Mouse (Mus musculus): ENCODE results near the gene Suox. TPM values are rescaled to one million over a fixed set of nuclear protein-coding genes. Genes with fewer than 3 reads are reported as not detected.

Suox gene
- polyA plus RNA-seq, 1 experiment from 2014 or later = 16.1 TPM

DNA sequence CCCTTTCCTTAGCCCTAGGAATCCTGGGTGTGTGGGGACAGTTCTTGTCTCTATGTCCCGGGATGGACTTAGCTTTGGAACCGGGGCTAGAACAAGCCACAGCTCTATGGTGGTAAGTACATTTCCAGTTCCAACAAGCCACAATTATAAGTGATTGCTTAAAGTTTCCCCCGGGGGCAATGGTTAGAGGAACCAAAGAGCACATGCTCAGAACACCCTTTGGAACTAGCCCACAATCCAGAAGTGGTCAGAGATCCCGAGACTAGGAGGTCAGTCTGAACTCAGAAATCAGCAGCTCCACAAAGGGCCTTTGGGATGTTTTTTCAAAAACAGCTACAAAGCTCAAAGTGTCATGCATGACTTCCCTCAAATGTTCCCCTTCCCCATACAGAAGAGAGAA is 20.0 kb downstream of the Suox start:
- Histone ChIP-seq H3K36me3 (ENCODE audit: control insufficient read depth, insufficient read depth, low read length) (no peaks in the 10 kb centered on the region), H3K9me3 (ENCODE audit: control insufficient read depth, low read length) (no peaks in the 10 kb centered on the region), H3K4me2 (ENCODE audit: low read length) (no peak overlapping the region), H3K27ac (ENCODE audit: low read depth, low read length) (no peak overlapping the region), H3K4me1 (ENCODE audit: control insufficient read depth, insufficient read depth, low read depth, low read length) (no peaks in the 10 kb centered on the region), H3K9ac (ENCODE audit: low read depth, low read length) (no peak overlapping the region), H3K27me3 (replicated peaks; ENCODE audit: control insufficient read depth, insufficient read depth, low read length) (no peaks in the 10 kb centered on the region), H3K4me3 (ENCODE audit: low read length) (no peak overlapping the region)
- WGBS = 82% methylated on average over 4 of the region's 4 CpGs
- ATAC-seq = no peak

DNA sequence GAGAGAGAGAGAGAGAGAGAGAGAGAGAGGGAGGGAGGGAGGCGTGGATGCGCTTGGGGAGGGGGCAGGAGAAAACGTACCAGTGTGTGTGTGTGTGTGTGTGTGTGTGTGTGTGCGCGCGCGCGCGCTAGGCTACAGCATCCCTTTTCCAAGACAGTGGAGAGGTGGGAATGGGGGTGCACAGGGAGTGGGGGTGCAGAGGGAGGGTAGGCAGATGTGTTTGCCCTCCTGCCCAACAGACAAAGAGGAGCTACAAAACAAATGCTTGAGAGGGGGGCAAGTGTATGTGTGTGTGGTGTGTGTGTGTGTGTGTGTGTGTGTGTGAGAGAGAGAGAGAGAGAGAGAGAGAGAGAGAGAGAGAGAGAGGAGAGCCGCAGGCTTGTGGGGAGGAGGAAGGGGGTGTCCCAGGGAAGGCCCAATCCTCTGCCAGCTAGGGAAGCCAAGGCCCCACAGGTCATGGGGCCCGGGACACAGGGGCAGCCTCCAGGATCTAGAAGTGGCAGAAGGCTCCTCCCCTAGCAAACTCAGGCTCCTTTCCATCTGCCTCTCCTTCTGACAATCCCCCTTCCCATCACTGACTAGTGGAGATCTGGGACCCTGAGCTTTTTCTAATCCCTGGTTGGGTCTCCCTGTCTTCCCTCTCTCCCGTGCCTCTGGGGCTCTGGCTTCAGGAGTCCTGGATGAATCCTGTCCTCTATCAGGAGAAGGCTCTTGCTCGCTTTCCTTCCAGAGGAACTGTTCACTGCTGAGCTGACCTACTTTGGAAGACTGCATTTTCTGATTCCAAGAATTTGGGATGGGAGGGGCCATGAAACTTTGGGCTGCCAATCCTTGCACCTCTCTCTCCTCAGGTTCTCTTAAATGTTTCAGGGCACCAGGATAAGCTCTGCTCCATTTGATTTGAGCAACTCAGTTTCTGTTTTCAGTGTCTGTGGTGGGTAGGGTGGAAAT is 27.5 kb downstream of the Suox start:
- peak overlapping the region; percentile 91 for H3K27ac ChIP-seq (ENCODE audit: low read depth, low read length)
- no peaks in the 10 kb centered on the region for H3K9me3 ChIP-seq (ENCODE audit: control insufficient read depth, low read length)
- H3K4me2 ChIP-seq (ENCODE audit: low read length) = peak overlapping the region; percentile 75
- peak; percentile 69 for ATAC-seq
- 6% methylated on average over 12 of the region's 13 CpGs for WGBS
- no peaks in the 10 kb centered on the region for H3K27me3 ChIP-seq (replicated peaks; ENCODE audit: control insufficient read depth, insufficient read depth, low read length)
- H3K4me1 ChIP-seq (ENCODE audit: control insufficient read depth, insufficient read depth, low read depth, low read length) = peaks cover 22% of the 10 kb centered on the region
- peak overlapping the region; percentile 66 for H3K4me3 ChIP-seq (ENCODE audit: low read length)
- peak overlapping the region; percentile 86 for H3K9ac ChIP-seq (ENCODE audit: low read depth, low read length)
- H3K36me3 ChIP-seq (ENCODE audit: control insufficient read depth, insufficient read depth, low read length) = peaks cover 4% of the 10 kb centered on the region

DNA sequence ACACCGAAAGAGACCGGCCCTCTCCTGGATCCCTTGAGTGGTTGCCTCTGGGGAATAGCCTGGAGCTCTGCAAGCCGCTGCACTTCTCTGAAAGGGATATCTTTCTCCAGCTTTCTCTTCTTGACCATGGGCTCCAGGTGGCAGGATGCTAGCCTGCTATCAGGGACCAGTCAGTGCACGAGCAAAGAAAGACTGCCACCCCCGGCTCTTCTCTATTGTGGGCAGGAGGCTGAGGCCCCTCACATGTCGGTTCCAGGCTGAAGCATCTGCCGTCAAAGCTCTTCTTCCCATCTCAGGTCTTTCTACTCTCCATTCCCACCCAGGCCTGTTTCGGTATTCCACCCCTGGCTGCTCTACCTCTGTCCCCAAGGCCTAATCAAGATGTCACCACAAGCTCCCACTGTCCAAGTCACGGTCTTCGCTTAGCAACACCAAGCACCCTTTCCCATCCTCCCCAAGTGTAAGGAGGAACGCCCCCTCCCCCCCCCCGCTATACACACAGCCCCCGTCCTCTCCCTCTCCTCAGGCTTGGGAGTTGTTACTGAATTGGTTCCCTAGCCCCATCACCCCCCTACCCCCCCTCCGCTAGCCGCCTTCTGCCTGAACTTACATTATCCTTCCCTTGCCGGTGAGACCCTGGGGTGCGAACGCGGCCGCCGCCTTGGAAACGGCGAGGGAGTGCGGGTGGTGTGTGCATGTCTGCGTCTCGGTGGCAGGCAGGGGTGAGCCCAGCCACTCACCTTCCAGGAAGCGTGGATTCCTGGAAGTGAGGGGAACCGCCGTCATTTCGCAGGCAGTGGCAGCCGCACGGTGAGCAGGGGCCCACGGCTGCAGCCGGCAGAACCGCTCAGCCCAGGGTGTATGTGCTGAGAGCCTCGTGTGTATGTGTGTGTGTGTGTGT is 28.5 kb downstream of the Suox start, which contains the start of gene Ikzf4:
TSS of gene Ikzf4 (minus strand) at position 881 of the 901 bp plus-strand sequence.
- ATAC-seq = peak; percentile 83
- peak within 1 kb of the TSS; percentile 86 for H3K9ac ChIP-seq (ENCODE audit: low read depth, low read length)
- no peaks in the 10 kb centered on the region for H3K9me3 ChIP-seq (ENCODE audit: control insufficient read depth, low read length)
- no peaks in the 10 kb centered on the region for H3K27me3 ChIP-seq (replicated peaks; ENCODE audit: control insufficient read depth, insufficient read depth, low read length)
- H3K27ac ChIP-seq (ENCODE audit: low read depth, low read length) = peak within 1 kb of the TSS; percentile 91
- peaks cover 8% of the 10 kb centered on the region for H3K36me3 ChIP-seq (ENCODE audit: control insufficient read depth, insufficient read depth, low read length)
- H3K4me1 ChIP-seq (ENCODE audit: control insufficient read depth, insufficient read depth, low read depth, low read length) = peaks cover 22% of the 10 kb centered on the region
- peak within 1 kb of the TSS; percentile 75 for H3K4me2 ChIP-seq (ENCODE audit: low read length)
- 2% methylated on average over 35 of the region's 36 CpGs for WGBS
- peak within 1 kb of the TSS; percentile 66 for H3K4me3 ChIP-seq (ENCODE audit: low read length)

DNA sequence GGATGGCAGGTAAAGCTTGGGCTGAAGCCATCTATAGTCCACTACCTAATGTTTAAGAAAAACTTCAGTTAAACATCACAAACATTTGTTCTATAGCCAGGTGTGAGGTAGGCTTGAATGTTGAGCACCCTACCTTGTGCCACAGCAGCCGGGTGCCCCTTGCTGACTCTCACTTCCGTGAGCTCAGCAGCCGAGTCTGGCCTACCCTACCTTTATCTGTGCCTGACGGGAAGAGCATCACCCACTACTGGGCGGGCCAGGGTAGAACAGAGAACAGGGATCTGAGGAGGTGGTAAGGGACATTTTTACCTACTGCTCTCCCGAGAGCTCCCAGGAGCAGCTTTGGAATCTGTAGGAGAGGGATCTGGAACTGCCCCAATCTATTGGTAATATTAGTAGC is 31.1 kb downstream of the Suox start:
- H3K9me3 ChIP-seq (ENCODE audit: control insufficient read depth, low read length) = no peaks in the 10 kb centered on the region
- no peak overlapping the region for H3K27ac ChIP-seq (ENCODE audit: low read depth, low read length)
- peaks cover 22% of the 10 kb centered on the region for H3K4me1 ChIP-seq (ENCODE audit: control insufficient read depth, insufficient read depth, low read depth, low read length)
- no peaks in the 10 kb centered on the region for H3K27me3 ChIP-seq (replicated peaks; ENCODE audit: control insufficient read depth, insufficient read depth, low read length)
- WGBS = 91% methylated on average over 6 of the region's 6 CpGs
- no peak overlapping the region for H3K4me2 ChIP-seq (ENCODE audit: low read length)
- ATAC-seq = no peak
- no peak overlapping the region for H3K4me3 ChIP-seq (ENCODE audit: low read length)
- peaks cover 19% of the 10 kb centered on the region for H3K36me3 ChIP-seq (ENCODE audit: control insufficient read depth, insufficient read depth, low read length)
- H3K9ac ChIP-seq (ENCODE audit: low read depth, low read length) = no peak overlapping the region

DNA sequence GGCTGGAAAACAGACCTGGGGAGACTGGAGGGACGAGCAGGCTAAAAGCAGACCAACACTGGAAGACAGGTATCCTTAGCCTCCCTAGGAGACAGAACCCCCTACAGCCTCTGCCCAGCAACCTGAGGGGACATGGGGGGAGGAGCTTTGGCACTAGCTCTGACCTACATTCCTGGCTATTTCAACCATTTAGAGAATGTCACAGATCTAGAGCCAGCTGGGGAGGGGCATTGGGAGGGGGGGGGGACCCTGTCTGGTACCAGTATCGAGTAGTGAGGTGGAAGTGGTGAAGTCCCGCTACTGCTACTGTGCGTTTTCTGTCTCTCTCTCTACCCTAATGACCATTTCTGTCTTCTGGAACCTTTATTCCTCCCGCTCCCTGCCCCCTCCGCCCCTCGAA is 32.0 kb downstream of the Suox start:
- Histone ChIP-seq H3K27me3 (replicated peaks; ENCODE audit: control insufficient read depth, insufficient read depth, low read length) (no peaks in the 10 kb centered on the region), H3K4me1 (ENCODE audit: control insufficient read depth, insufficient read depth, low read depth, low read length) (peaks cover 21% of the 10 kb centered on the region), H3K4me2 (ENCODE audit: low read length) (no peak overlapping the region), H3K9me3 (ENCODE audit: control insufficient read depth, low read length) (no peaks in the 10 kb centered on the region), H3K36me3 (ENCODE audit: control insufficient read depth, insufficient read depth, low read length) (peaks cover 19% of the 10 kb centered on the region), H3K4me3 (ENCODE audit: low read length) (no peak overlapping the region), H3K9ac (ENCODE audit: low read depth, low read length) (no peak overlapping the region), H3K27ac (ENCODE audit: low read depth, low read length) (no peak overlapping the region)
- no peak for ATAC-seq
- 80% methylated on average over 7 of the region's 7 CpGs for WGBS

DNA sequence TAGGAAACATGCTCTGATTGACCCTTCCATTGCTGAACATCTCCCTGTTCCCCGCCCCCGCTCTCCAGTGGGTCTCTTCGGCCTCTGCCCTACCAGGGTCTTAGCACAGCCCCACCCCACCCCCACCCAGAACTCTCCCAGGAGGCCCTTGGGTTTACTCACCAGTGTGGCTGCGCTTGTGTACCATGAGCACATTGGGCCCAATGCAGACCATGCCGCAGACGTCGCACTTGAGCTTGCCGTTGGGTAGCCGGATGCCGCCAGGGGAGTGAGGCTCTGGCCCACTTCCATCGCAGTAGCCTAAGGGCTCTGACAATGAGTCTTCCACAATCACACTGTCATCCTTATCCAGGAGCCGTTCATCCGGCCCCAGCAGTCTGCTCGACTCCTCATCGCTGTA is 33.0 kb downstream of the Suox start:
- no peak for ATAC-seq
- Histone ChIP-seq H3K9me3 (ENCODE audit: control insufficient read depth, low read length) (no peaks in the 10 kb centered on the region), H3K4me2 (ENCODE audit: low read length) (no peak overlapping the region), H3K9ac (ENCODE audit: low read depth, low read length) (no peak overlapping the region), H3K36me3 (ENCODE audit: control insufficient read depth, insufficient read depth, low read length) (peaks cover 26% of the 10 kb centered on the region), H3K4me1 (ENCODE audit: control insufficient read depth, insufficient read depth, low read depth, low read length) (peaks cover 15% of the 10 kb centered on the region), H3K4me3 (ENCODE audit: low read length) (no peak overlapping the region), H3K27me3 (replicated peaks; ENCODE audit: control insufficient read depth, insufficient read depth, low read length) (no peaks in the 10 kb centered on the region), H3K27ac (ENCODE audit: low read depth, low read length) (no peak overlapping the region)
- WGBS = 90% methylated on average over 15 of the region's 15 CpGs

DNA sequence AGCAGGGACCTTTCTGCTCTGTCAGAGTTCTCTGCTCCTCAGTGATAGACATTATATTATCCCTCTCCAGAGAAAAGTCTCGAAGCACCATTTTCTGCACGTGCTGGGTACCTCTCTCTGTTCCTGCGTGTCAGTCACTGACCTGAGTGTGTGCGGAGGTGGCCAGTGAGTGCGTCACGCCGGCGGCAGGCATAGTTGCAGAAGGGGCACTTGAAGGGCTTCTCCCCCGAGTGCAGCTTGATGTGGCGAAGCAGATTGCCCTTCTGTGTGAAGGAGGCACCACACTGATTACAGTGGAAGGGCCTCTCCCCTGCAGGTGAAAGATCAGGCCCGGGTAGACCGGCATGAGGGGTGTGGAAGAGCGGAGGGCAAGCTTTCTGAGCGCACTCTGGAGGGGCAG is 33.9 kb downstream of the Suox start:
- H3K4me1 ChIP-seq (ENCODE audit: control insufficient read depth, insufficient read depth, low read depth, low read length) = peaks cover 15% of the 10 kb centered on the region
- no peak overlapping the region for H3K27ac ChIP-seq (ENCODE audit: low read depth, low read length)
- H3K4me2 ChIP-seq (ENCODE audit: low read length) = no peak overlapping the region
- no peaks in the 10 kb centered on the region for H3K27me3 ChIP-seq (replicated peaks; ENCODE audit: control insufficient read depth, insufficient read depth, low read length)
- no peaks in the 10 kb centered on the region for H3K9me3 ChIP-seq (ENCODE audit: control insufficient read depth, low read length)
- WGBS = 89% methylated on average over 14 of the region's 14 CpGs
- no peak overlapping the region for H3K4me3 ChIP-seq (ENCODE audit: low read length)
- peaks cover 32% of the 10 kb centered on the region for H3K36me3 ChIP-seq (ENCODE audit: control insufficient read depth, insufficient read depth, low read length)
- no peak for ATAC-seq
- no peak overlapping the region for H3K9ac ChIP-seq (ENCODE audit: low read depth, low read length)

DNA sequence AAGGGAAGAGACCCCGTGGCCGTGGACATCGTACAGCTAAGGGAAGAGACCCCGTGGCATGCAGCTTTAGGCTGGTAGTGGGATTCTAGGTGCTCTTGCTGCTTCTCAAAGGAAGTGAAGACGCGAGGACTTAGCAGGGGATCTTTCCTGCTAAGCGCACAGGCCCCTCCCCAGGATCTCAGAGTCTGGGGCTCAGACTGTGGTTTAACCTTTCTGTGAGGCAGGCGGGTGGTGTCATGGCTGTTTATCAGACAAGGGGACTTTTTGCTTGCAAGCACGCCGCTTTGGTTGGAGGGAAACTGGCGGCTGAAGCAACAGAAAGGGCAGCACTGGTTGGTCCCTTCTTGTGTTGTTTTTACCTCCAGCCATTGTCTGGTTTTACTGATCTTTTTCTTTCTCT is 36.9 kb downstream of the Suox start:
- WGBS = 5% methylated on average over 11 of the region's 11 CpGs
- no peak overlapping the region for H3K9ac ChIP-seq (ENCODE audit: low read depth, low read length)
- H3K27ac ChIP-seq (ENCODE audit: low read depth, low read length) = no peak overlapping the region
- no peak overlapping the region for H3K4me3 ChIP-seq (ENCODE audit: low read length)
- peak overlapping the region; percentile 22; the same call in 1 of the 2 replicates for H3K4me2 ChIP-seq (ENCODE audit: low read length)
- H3K4me1 ChIP-seq (ENCODE audit: control insufficient read depth, insufficient read depth, low read depth, low read length) = no peaks in the 10 kb centered on the region
- no peak for ATAC-seq
- no peaks in the 10 kb centered on the region for H3K9me3 ChIP-seq (ENCODE audit: control insufficient read depth, low read length)
- peaks cover 47% of the 10 kb centered on the region for H3K36me3 ChIP-seq (ENCODE audit: control insufficient read depth, insufficient read depth, low read length)
- H3K27me3 ChIP-seq (replicated peaks; ENCODE audit: control insufficient read depth, insufficient read depth, low read length) = no peaks in the 10 kb centered on the region

DNA sequence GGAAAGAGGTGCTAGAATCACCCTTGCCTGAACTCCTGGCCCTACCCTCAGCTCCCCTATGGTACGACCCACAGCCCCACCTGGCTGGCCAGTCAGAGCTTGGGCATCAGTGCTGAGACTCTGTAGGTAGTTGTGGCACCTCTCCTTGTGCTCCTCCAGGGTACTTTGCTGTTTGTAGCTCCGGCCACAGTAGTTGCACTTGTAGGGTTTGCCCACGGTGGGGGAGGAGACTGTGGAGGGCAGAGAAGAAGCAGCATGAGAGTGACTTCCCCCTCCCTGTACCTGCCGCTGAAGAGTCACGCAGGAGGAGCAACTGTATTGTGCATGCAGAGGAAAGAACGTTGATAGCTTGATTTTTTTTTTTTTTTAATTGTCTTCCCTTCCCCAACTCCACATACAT is 37.3 kb downstream of the Suox start:
- H3K27ac ChIP-seq (ENCODE audit: low read depth, low read length) = no peak overlapping the region
- H3K4me3 ChIP-seq (ENCODE audit: low read length) = no peak overlapping the region
- no peaks in the 10 kb centered on the region for H3K27me3 ChIP-seq (replicated peaks; ENCODE audit: control insufficient read depth, insufficient read depth, low read length)
- peaks cover 47% of the 10 kb centered on the region for H3K36me3 ChIP-seq (ENCODE audit: control insufficient read depth, insufficient read depth, low read length)
- 49% methylated on average over 6 of the region's 6 CpGs for WGBS
- ATAC-seq = no peak
- H3K4me1 ChIP-seq (ENCODE audit: control insufficient read depth, insufficient read depth, low read depth, low read length) = no peaks in the 10 kb centered on the region
- no peak overlapping the region for H3K4me2 ChIP-seq (ENCODE audit: low read length)
- no peak overlapping the region for H3K9ac ChIP-seq (ENCODE audit: low read depth, low read length)
- H3K9me3 ChIP-seq (ENCODE audit: control insufficient read depth, low read length) = no peaks in the 10 kb centered on the region

Data from hindbrain, embryonic 16.5 days (tissue).